Mouse (Mus musculus): ENCODE data around the gene Med21.

Med21 gene

DNA sequence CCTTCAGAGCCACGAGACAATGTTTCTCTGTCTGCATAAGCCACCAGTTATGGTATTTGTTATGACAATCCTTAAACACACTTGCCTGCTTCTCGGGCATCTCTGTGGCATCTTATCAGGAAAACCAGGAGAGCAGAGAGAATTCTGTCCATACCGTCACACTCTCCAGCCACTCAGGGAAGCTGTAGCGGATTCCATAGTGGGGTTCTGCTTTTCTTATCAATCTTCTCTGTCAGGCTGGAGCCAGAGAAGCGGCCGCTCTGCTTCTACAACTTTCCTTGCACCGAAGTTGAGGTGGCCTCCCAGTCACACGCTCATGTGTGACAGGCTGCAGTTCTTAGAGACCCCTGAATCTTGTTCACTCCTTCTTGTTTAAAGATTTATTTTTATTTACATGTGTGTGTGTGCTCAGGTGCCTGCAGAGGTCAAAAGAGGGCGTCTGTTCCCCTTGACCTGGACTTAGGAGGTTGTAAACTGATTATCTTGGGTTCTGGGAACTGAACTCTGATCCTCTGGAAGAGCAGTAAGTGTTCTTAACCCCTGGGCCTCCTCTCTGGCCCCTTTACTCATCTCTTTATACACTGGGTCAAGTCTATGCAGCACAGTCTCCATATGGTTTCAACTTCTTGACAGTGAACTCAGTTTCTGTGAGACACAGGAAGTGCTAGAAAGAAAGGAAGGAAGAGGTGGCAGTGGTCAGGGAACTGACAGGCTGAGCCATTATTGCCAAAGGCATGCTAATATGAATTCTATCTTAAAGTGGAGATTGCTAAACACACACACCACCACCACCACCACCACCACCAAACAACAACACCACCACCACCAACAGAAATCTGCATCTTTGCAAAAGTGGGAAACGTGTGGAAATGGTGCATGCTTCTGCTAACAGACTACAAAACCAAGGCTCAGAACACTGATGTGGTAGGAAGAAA, 36.1 kb downstream of the Med21 start:
- intact Hi-C loops (cut with DNase I) = no loop called here

DNA sequence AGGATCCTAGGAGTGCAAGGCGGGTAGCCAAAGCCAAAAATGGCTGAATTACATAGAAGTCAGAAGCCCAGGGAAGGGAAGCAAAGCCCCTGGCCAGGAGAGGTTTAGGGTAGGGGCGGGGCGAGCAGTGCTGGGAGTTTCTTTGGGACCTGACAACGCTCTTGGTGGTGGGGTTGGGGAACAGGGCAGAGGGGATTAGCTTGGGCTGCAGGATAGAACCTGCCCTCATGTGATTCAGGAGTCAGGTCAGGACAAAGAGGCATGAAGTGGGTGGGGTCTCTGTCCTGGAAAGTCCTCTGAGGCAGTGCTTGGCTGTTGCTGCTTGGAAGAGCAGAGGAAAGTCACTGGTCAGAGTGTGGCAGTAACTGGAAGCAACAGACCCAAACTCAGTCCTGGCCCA, 41.5 kb downstream of the Med21 start:
- intact Hi-C loops (cut with DNase I) = no loop called here

DNA sequence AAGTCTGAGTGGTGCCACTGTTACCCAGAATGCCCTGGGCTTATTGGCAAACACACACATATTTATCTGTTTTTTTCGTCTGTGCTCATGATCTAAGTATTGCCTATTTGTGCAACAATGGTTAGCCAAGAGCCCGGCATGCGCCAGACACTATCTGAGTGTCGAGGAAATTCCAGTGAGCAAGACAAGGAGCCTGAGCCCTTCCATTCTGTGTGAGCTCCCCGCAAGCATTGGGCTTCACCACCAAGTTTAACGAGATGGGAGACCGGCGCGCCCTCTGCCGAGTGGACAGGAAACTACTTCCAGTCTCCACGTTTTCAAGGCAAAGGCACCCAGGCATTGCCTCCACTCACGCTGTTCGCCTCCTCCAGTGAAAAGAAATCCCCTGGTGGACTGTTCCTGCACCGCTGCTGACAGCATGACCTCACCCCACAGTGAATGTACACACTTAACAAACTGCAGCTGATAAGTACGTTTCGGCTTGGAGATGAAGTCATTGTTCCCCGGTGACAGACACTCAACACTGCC, 43.5 kb downstream of the Med21 start:
- intact Hi-C loops (cut with DNase I) = no loop called here

DNA sequence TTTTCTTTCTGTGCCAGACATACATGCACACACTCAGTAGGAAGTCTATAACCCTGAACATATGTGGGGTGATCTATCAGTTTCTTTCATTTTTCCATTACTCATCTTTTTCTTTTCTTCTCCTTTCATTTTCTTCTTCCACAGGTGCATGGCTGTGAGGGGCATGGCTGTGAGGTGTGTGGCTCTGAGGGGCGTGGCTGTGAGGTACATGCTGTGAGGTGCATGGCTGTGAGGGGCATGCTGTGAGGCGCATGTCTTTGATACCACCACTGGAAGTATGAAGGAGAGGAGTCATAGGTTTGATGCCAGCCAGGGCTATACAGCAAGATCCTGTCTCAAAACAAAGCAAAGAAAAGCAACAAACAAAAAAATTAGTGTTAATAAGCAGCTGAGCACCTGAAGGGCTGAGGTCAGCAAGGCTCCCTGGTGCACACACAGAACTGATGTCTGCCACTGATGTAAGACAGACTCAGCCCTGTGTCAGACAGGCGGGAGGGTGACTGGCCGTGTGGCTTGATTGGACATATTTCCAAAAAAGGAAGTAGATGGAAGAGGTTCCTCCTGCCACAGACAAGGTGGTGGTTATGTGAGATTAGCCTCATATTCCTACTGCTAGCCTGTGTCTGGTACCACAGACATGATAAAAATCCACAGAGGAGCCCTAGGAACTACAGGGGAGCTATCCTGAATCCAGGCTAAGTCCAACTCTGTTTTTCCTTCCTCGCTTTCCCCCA, 44.3 kb downstream of the Med21 start:
- intact Hi-C loops (cut with DNase I) = no loop called here

DNA sequence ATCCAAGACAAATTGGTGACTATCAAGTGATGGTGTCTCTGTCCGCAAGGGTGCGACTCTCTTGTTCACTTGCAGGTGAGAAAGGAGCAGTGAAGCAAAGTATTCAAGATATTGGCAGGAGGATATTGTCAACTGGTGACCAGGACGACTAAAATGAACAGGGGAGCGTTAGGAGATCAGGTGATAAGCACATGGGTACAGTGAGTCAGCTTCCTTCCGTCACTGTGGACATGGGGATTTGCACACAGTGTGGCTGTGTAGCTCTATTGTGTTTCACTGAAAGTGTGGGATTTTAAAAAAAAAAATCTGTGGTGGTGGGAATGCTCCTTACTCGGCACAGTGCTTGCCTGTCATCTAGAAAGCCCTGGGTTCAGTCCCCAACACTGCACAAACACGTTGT, 45.7 kb downstream of the Med21 start:
- intact Hi-C loops (cut with DNase I) = no loop called here

DNA sequence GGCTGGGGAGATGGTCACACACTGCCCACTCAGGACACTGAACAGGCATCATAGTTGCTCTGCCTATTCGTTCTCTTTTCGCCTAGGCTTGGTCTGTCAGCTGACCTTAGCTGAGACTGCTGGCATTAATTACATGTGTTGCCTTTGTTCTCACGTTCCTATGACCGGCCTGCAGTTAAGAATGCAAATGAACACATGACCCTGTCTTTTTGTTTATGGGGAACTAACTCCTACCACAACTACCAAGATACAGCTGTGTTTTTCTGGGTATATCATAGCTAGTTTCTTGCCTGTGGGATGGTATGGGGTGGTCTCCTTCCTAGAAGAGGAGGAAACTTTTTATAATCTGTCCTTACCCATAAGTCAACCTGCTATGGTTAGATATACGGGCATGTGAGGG, 46.5 kb downstream of the Med21 start:
- intact Hi-C loops (cut with DNase I) = no loop called here

DNA sequence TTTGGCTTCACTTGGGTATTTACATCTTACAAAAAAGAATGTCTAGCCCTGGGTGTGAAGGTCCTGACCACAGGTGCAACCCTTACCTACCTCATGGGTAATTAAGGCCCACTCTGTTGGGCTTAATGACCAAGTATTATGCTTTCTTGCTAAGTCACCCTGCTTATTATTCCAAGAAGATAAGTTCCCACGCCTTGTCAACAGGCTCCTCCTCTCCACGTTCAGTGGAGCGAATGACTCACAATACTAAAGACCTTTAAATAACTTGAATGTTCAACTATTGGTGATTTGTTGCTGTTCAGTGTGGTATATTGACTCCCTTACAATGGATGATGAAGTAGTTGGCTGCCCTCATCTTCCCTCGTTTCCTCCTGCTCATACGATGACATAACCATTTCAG, 55.4 kb downstream of the Med21 start:
- intact Hi-C loops (cut with DNase I) = no loop called here

DNA sequence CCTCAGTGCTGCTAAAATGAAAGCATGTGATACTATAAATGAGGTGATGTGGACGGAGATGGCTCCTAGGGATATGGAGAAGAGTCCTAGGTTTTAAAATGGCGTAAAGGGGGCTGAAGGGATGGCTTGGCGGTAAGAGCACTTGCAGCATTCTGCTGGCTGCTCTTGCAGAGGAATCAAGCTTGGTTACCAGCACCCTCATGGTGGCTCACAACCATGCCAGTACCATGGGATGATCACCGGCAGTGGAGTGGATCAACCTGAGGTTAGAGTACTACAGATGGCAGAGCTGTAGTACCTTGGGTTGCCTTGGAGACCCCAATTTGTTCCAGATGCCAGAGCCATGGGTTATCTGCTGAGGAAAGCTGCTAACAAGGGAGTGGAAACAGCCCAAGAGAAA, 56.0 kb downstream of the Med21 start:
- intact Hi-C loops (cut with DNase I) = no loop called here

Measured in adrenal gland (tissue).